In the genomic region with DNA sequence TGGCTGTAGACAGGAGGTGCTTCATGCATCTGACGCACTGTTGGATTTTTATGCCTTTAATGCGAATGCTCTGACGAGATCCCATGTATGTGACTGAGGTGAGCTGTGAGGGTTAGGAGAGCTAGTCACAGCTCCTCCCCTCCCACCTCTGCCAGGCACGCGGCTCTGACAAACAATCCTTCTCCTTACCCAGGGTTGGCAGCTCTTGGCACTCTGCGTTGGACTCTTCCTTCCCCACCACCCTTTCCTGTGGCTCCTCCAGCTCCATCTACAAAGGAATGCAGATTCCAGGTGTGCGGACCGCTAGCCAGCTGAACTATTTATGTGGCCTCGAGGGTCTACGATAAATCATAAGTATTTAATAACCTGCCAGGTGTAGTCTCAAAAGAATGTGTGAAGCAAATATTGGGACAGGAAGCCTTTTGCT, we compare ENCODE assay signal across 9 mouse cellular contexts. TPM values are rescaled to one million over a fixed set of nuclear protein-coding genes. Genes with fewer than 3 reads are reported as not detected.
A peak's percentile ranks its signal among the peaks of the same experiment; 100 is the strongest.
DNase-seq lines count a peak whose midpoint lies in the region; ATAC-seq and TF ChIP-seq lines count a peak whose summit lies in the region.
"Had no signal": no experiment of that assay in that cellular context is flagged by ENCODE, and none has a peak within 500 bp of the region (broad histone marks: within the 10 kb centered on the region; RNA-seq: fewer than 3 reads in every experiment).

No protein-coding gene starts in this region.

- DNase-seq in lung, embryonic 14.5 days, result peak; percentile 55
- no peak for DNase-seq in lung, postnatal 25 days (ENCODE audit: low spot score)
- no peak for DNase-seq in hindbrain, postnatal 0 days (ENCODE audit: low spot score)
- no peak for DNase-seq in layer of hippocampus, postnatal 25 days (ENCODE audit: extremely low spot score in 1 of 2, low spot score in 1 of 2)
- no peak for DNase-seq in liver, embryonic 11.5 days (ENCODE audit: low spot score)
- DNase-seq: kidney, adult 18-20 months; right cerebral cortex, adult 18-20 months had no signal

- TF ChIP-seq CTCF in lung, embryonic 14.5 days (IDR thresholded peaks at IDR 0.05; ENCODE audit: low read depth), result no peak
- no peak for TF ChIP-seq CTCF in hindbrain, postnatal 0 days (IDR thresholded peaks at IDR 0.05; ENCODE audit: low read depth)

- H3K4me1 ChIP-seq in lung, embryonic 14.5 days (ENCODE audit: insufficient read depth), result no peaks in the 10 kb centered on the region
- H3K4me1 ChIP-seq in forebrain, embryonic 13.5 days, result peaks cover 11% of the 10 kb centered on the region
- H3K4me1 ChIP-seq in hindbrain, postnatal 0 days (ENCODE audit: insufficient read depth, low read length), result no peaks in the 10 kb centered on the region
- H3K4me1 ChIP-seq in stomach, embryonic 14.5 days (ENCODE audit: control insufficient read depth, insufficient read depth, low read length), result no peaks in the 10 kb centered on the region
- H3K4me1 ChIP-seq in liver, embryonic 11.5 days (replicated peaks; ENCODE audit: control insufficient read depth, insufficient read depth, low read length), result no peaks in the 10 kb centered on the region

- peaks cover 30% of the 10 kb centered on the region for H3K36me3 ChIP-seq in lung, embryonic 14.5 days (ENCODE audit: insufficient read depth)
- H3K36me3 ChIP-seq in forebrain, embryonic 13.5 days (ENCODE audit: poor library complexity, severe bottlenecking), result no peaks in the 10 kb centered on the region
- H3K36me3 ChIP-seq in hindbrain, postnatal 0 days (ENCODE audit: insufficient read depth, low read length), result no peaks in the 10 kb centered on the region
- H3K36me3 ChIP-seq in stomach, embryonic 14.5 days (ENCODE audit: control insufficient read depth, insufficient read depth, low read length), result peaks cover 23% of the 10 kb centered on the region
- no peaks in the 10 kb centered on the region for H3K36me3 ChIP-seq in liver, embryonic 11.5 days (ENCODE audit: control insufficient read depth, insufficient read depth, low read length)

- H3K4me2 ChIP-seq in lung, embryonic 14.5 days, result peak overlapping the region; percentile 2; the same call in 1 of the 2 replicates
- peak overlapping the region; percentile 33 for H3K4me2 ChIP-seq in forebrain, embryonic 13.5 days
- H3K4me2 ChIP-seq in hindbrain, postnatal 0 days (ENCODE audit: low read depth, low read length), result peak overlapping the region; percentile 27
- H3K4me2 ChIP-seq in stomach, embryonic 14.5 days (replicated peaks; ENCODE audit: low read depth, low read length), result no peak overlapping the region; the same call in 1 of the 2 replicates
- no peak overlapping the region for H3K4me2 ChIP-seq in liver, embryonic 11.5 days

- ATAC-seq in lung, embryonic 14.5 days (ENCODE audit: insufficient read depth), result peak; percentile 70
- peak; percentile 53; the same call in 1 of the 2 replicates for ATAC-seq in forebrain, embryonic 13.5 days
- peak; percentile 32; the same call in 1 of the 2 replicates for ATAC-seq in hindbrain, postnatal 0 days
- ATAC-seq in stomach, embryonic 14.5 days (ENCODE audit: insufficient number of reproducible peaks, insufficient read depth, low FRiP score, low read depth), result 0 out of 2 replicates have a peak, but pooled peaks have one; percentile 37
- no peak for ATAC-seq in liver, embryonic 11.5 days (replicated peaks; ENCODE audit: low FRiP score)

- no peak overlapping the region for H3K4me3 ChIP-seq in lung, embryonic 14.5 days (ENCODE audit: low read depth, low read length)
- H3K4me3 ChIP-seq in forebrain, embryonic 13.5 days, result no peak overlapping the region
- no peak overlapping the region for H3K4me3 ChIP-seq in hindbrain, postnatal 0 days (ENCODE audit: low read length)
- H3K4me3 ChIP-seq in stomach, embryonic 14.5 days (ENCODE audit: low read depth, low read length), result no peak overlapping the region
- no peak overlapping the region for H3K4me3 ChIP-seq in liver, embryonic 11.5 days (ENCODE audit: low read depth, low read length)

- WGBS in lung, embryonic 14.5 days, result 36% methylated on average over 10 of the region's 10 CpGs
- 47% methylated on average over 10 of the region's 10 CpGs for WGBS in forebrain, embryonic 13.5 days
- 32% methylated on average over 10 of the region's 10 CpGs for WGBS in hindbrain, postnatal 0 days
- 33% methylated on average over 10 of the region's 10 CpGs for WGBS in stomach, embryonic 14.5 days
- 50% methylated on average over 10 of the region's 10 CpGs for WGBS in liver, embryonic 11.5 days

- no peaks in the 10 kb centered on the region for H3K27me3 ChIP-seq in lung, embryonic 14.5 days (ENCODE audit: insufficient read depth, low read length)
- no peaks in the 10 kb centered on the region for H3K27me3 ChIP-seq in forebrain, embryonic 13.5 days
- no peaks in the 10 kb centered on the region for H3K27me3 ChIP-seq in hindbrain, postnatal 0 days (ENCODE audit: insufficient read depth, low read length)
- H3K27me3 ChIP-seq in stomach, embryonic 14.5 days (ENCODE audit: control insufficient read depth, insufficient read depth, low read length), result no peaks in the 10 kb centered on the region
- no peaks in the 10 kb centered on the region for H3K27me3 ChIP-seq in liver, embryonic 11.5 days (replicated peaks; ENCODE audit: control insufficient read depth, insufficient read depth, low read length)

- H3K9me3 ChIP-seq in lung, embryonic 14.5 days (ENCODE audit: low read depth, low read length), result no peaks in the 10 kb centered on the region
- no peaks in the 10 kb centered on the region for H3K9me3 ChIP-seq in forebrain, embryonic 13.5 days (replicated peaks)
- H3K9me3 ChIP-seq in hindbrain, postnatal 0 days (ENCODE audit: low read length), result no peaks in the 10 kb centered on the region
- no peaks in the 10 kb centered on the region for H3K9me3 ChIP-seq in stomach, embryonic 14.5 days (ENCODE audit: control insufficient read depth, low read depth, low read length)
- H3K9me3 ChIP-seq in liver, embryonic 11.5 days (ENCODE audit: control insufficient read depth, low read length), result no peaks in the 10 kb centered on the region

- H3K27ac ChIP-seq in lung, embryonic 14.5 days (ENCODE audit: low read depth), result peak overlapping the region; percentile 44
- H3K27ac ChIP-seq in forebrain, embryonic 13.5 days, result peak overlapping the region; percentile 51; the same call in 1 of the 2 replicates
- H3K27ac ChIP-seq in hindbrain, postnatal 0 days, result no peak overlapping the region
- peak overlapping the region; percentile 40; the same call in 1 of the 2 replicates for H3K27ac ChIP-seq in stomach, embryonic 14.5 days (ENCODE audit: low read length)
- H3K27ac ChIP-seq in liver, embryonic 11.5 days (ENCODE audit: low read depth, low read length), result no peak overlapping the region

- H3K9ac ChIP-seq in lung, embryonic 14.5 days, result no peak overlapping the region
- 0 out of 2 replicates have a peak overlapping the region, but pooled peaks have one; percentile 16 for H3K9ac ChIP-seq in forebrain, embryonic 13.5 days
- no peak overlapping the region for H3K9ac ChIP-seq in hindbrain, postnatal 0 days (replicated peaks; ENCODE audit: low read length)
- no peak overlapping the region for H3K9ac ChIP-seq in stomach, embryonic 14.5 days (replicated peaks; ENCODE audit: low read depth, low read length)
- no peak overlapping the region for H3K9ac ChIP-seq in liver, embryonic 11.5 days (ENCODE audit: low read depth, low read length)

RNA-seq across cellular contexts. Expression of gene Dync2li1, which starts 30.3 kb away (rescaled TPM):
- polyA plus RNA-seq in lung, embryonic 14.5 days (2014; fragmentation: Nextera tagmentation; extraction: Ambion mirVana), result 33.8 and 36.5 TPM in 2 replicates
- polyA plus RNA-seq in forebrain, embryonic 13.5 days (2015; fragmentation: Nextera tagmentation; extraction: Ambion mirVana), result 30.6 and 35.9 TPM in 2 replicates
- 9.8 and 9.9 TPM in 2 replicates for total RNA-seq in hindbrain, postnatal 0 days (2014; rRNA removed)
- polyA plus RNA-seq in hindbrain, postnatal 0 days (2015; fragmentation: Nextera tagmentation; extraction: Ambion mirVana), result 33.2 and 36.2 TPM in 2 replicates
- polyA plus RNA-seq in stomach, embryonic 14.5 days (2014; fragmentation: Nextera tagmentation; extraction: Ambion mirVana), result 37.1 and 39.9 TPM in 2 replicates
- 10 to 100 TPM; 20.4 to 20.5 TPM for total RNA-seq in layer of hippocampus, postnatal 25 days (2021)
- 7.1 and 8.9 TPM in 2 replicates for polyA plus RNA-seq in liver, embryonic 11.5 days (2014; fragmentation: Nextera tagmentation; extraction: Ambion mirVana)

Comparison
In these comparisons a context has a peak if more than half of its experiments do, and no peak if none do; other contexts are left out.
1. H3K27ac ChIP-seq: peak in lung, embryonic 14.5 days (single experiment), forebrain, embryonic 13.5 days (single experiment) and stomach, embryonic 14.5 days (single experiment); none in hindbrain, postnatal 0 days (single experiment) and liver, embryonic 11.5 days (single experiment).
2. H3K4me2 ChIP-seq: peak in lung, embryonic 14.5 days (single experiment), forebrain, embryonic 13.5 days (single experiment) and hindbrain, postnatal 0 days (single experiment); none in stomach, embryonic 14.5 days (single experiment) and liver, embryonic 11.5 days (single experiment).